Comparison of ENCODE assay signal across 8 mouse cellular contexts in genomic region chr13:68605689-68606126, GRCm38 (mm10). TPM values are rescaled to one million over a fixed set of nuclear protein-coding genes. Genes with fewer than 3 reads are reported as not detected.
DNase-seq lines count a peak whose midpoint lies in the region; ATAC-seq and TF ChIP-seq lines count a peak whose summit lies in the region.

No protein-coding gene starts in this region.

- no peaks in the 10 kb centered on the region for H3K9me3 ChIP-seq in forebrain, embryonic 16.5 days (ENCODE audit: control insufficient read depth, low read length)
- no peaks in the 10 kb centered on the region for H3K9me3 ChIP-seq in hindbrain, postnatal 0 days (ENCODE audit: low read length)
- no peaks in the 10 kb centered on the region for H3K9me3 ChIP-seq in liver, embryonic 13.5 days (replicated peaks)
- no peaks in the 10 kb centered on the region for H3K9me3 ChIP-seq in neural tube, embryonic 11.5 days (ENCODE audit: control insufficient read depth, low read length)

- DNase-seq in NIH3T3 (ENCODE audit: low read depth), result peak; percentile 34
- peak; percentile 85 for DNase-seq in brain, embryonic 14.5 days (ENCODE audit: low read depth)
- DNase-seq in hindbrain, postnatal 0 days (ENCODE audit: low spot score), result peak; percentile 64
- no peak for DNase-seq in liver, embryonic 13.5 days
- DNase-seq in neural tube, embryonic 11.5 days (ENCODE audit: low spot score), result peak; percentile 32
- DNase-seq in layer of hippocampus, postnatal 14 days (ENCODE audit: low spot score in 2 of 2), result no peak
- no peak for DNase-seq in thymus, postnatal 36 days

- peaks cover 6% of the 10 kb centered on the region; the same call in 1 of the 2 replicates for H3K4me1 ChIP-seq in forebrain, embryonic 16.5 days (replicated peaks; ENCODE audit: control insufficient read depth, insufficient read depth, low read length)
- no peaks in the 10 kb centered on the region; the same call in none of the 2 replicates for H3K4me1 ChIP-seq in hindbrain, postnatal 0 days (ENCODE audit: insufficient read depth, low read length)
- no peaks in the 10 kb centered on the region for H3K4me1 ChIP-seq in liver, embryonic 13.5 days (replicated peaks)
- H3K4me1 ChIP-seq in neural tube, embryonic 11.5 days (ENCODE audit: control insufficient read depth, insufficient read depth, low read length), result no peaks in the 10 kb centered on the region

- WGBS in forebrain, embryonic 16.5 days, result under 1% methylated on average over 11 of the region's 11 CpGs
- WGBS in hindbrain, postnatal 0 days, result 2% methylated on average over 11 of the region's 11 CpGs
- 6% methylated on average over 11 of the region's 11 CpGs for WGBS in liver, embryonic 13.5 days (ENCODE audit: insufficient replicate concordance)
- WGBS in neural tube, embryonic 11.5 days, result 3% methylated on average over 10 of the region's 11 CpGs

- no peak for TF ChIP-seq POLR2A in brain, embryonic 14.5 days (IDR thresholded peaks at IDR 0.05; ENCODE audit: borderline replicate concordance, extremely low read depth, insufficient read depth, insufficient read length, poor library complexity, severe bottlenecking)

- H3K4me2 ChIP-seq in forebrain, embryonic 16.5 days (ENCODE audit: low read length), result peak overlapping the region; percentile 45
- peak overlapping the region; percentile 49 for H3K4me2 ChIP-seq in hindbrain, postnatal 0 days (ENCODE audit: low read depth, low read length)
- peak overlapping the region; percentile 35 for H3K4me2 ChIP-seq in liver, embryonic 13.5 days
- H3K4me2 ChIP-seq in neural tube, embryonic 11.5 days (ENCODE audit: low read depth), result peak overlapping the region; percentile 29

- no peak overlapping the region for H3K9ac ChIP-seq in forebrain, embryonic 16.5 days (replicated peaks; ENCODE audit: low read depth, low read length)
- no peak overlapping the region for H3K9ac ChIP-seq in hindbrain, postnatal 0 days (replicated peaks; ENCODE audit: low read length)
- H3K9ac ChIP-seq in liver, embryonic 13.5 days, result no peak overlapping the region
- no peak overlapping the region for H3K9ac ChIP-seq in neural tube, embryonic 11.5 days (ENCODE audit: low read length)

- no peaks in the 10 kb centered on the region for H3K27me3 ChIP-seq in forebrain, embryonic 16.5 days (replicated peaks; ENCODE audit: control insufficient read depth, insufficient read depth, low read length)
- H3K27me3 ChIP-seq in hindbrain, postnatal 0 days (ENCODE audit: insufficient read depth, low read length), result no peaks in the 10 kb centered on the region
- H3K27me3 ChIP-seq in liver, embryonic 13.5 days, result no peaks in the 10 kb centered on the region
- H3K27me3 ChIP-seq in neural tube, embryonic 11.5 days (ENCODE audit: control insufficient read depth, insufficient read depth, low read length), result no peaks in the 10 kb centered on the region

- no peaks in the 10 kb centered on the region for H3K36me3 ChIP-seq in forebrain, embryonic 16.5 days (ENCODE audit: control insufficient read depth, insufficient read depth)
- H3K36me3 ChIP-seq in hindbrain, postnatal 0 days (ENCODE audit: insufficient read depth, low read length), result no peaks in the 10 kb centered on the region
- H3K36me3 ChIP-seq in liver, embryonic 13.5 days, result no peaks in the 10 kb centered on the region
- H3K36me3 ChIP-seq in neural tube, embryonic 11.5 days (ENCODE audit: control insufficient read depth, insufficient read depth, low read length), result no peaks in the 10 kb centered on the region

- TF ChIP-seq CTCF in brain, embryonic 14.5 days (IDR thresholded peaks at IDR 0.05; ENCODE audit: borderline replicate concordance, extremely low read depth, insufficient read depth, insufficient read length), result no peak
- TF ChIP-seq CTCF in hindbrain, postnatal 0 days (IDR thresholded peaks at IDR 0.05; ENCODE audit: low read depth), result 0 out of 2 replicates have a peak, but pooled peaks have one; percentile 12

- peak; percentile 78 for ATAC-seq in forebrain, embryonic 16.5 days
- ATAC-seq in hindbrain, postnatal 0 days, result peak; percentile 83
- peak; percentile 70 for ATAC-seq in liver, embryonic 13.5 days (ENCODE audit: low read depth)
- peak; percentile 69 for ATAC-seq in neural tube, embryonic 11.5 days (ENCODE audit: insufficient read depth, low FRiP score, low TSS enrichment)

- peak overlapping the region; percentile 31 for H3K4me3 ChIP-seq in forebrain, embryonic 16.5 days (replicated peaks; ENCODE audit: low read length)
- peak overlapping the region; percentile 23 for H3K4me3 ChIP-seq in hindbrain, postnatal 0 days (ENCODE audit: low read length)
- H3K4me3 ChIP-seq in liver, embryonic 13.5 days (replicated peaks), result no peak overlapping the region
- H3K4me3 ChIP-seq in neural tube, embryonic 11.5 days (ENCODE audit: low read depth, low read length), result peak overlapping the region; percentile 15; the same call in 1 of the 2 replicates

- H3K27ac ChIP-seq in forebrain, embryonic 16.5 days (ENCODE audit: low read length), result no peak overlapping the region
- H3K27ac ChIP-seq in hindbrain, postnatal 0 days, result no peak overlapping the region
- H3K27ac ChIP-seq in liver, embryonic 13.5 days, result no peak overlapping the region
- no peak overlapping the region for H3K27ac ChIP-seq in neural tube, embryonic 11.5 days (ENCODE audit: low read depth, low read length)

RNA-seq across cellular contexts. Expression of gene 1700001L19Rik, which starts 8.5 kb away (rescaled TPM):
- polyA plus RNA-seq in brain, embryonic 14.5 days (2012; rRNA removed), result 1.6 and 2.8 TPM in 2 replicates
- 3.9 and 5.6 TPM in 2 replicates for polyA plus RNA-seq in forebrain, embryonic 16.5 days (2015; fragmentation: Nextera tagmentation; extraction: Ambion mirVana)
- 3.3 and 8.3 TPM in 2 replicates for total RNA-seq in hindbrain, postnatal 0 days (2014; rRNA removed)
- polyA plus RNA-seq in hindbrain, postnatal 0 days (2015; fragmentation: Nextera tagmentation; extraction: Ambion mirVana), result 13.5 and 14.0 TPM in 2 replicates
- polyA plus RNA-seq in liver, embryonic 13.5 days (2015; fragmentation: Nextera tagmentation; extraction: Ambion mirVana), result not detected in 2 replicates
- 1.3 TPM in 2 replicates for polyA plus RNA-seq in neural tube, embryonic 11.5 days (2014; fragmentation: Nextera tagmentation; extraction: Ambion mirVana)
- total RNA-seq in layer of hippocampus, postnatal 14 days (2021), result 10 to 100 TPM; 11.3 to 16.7 TPM

RNA-seq across cellular contexts. Expression of gene Fastkd3, which starts 23.7 kb away (rescaled TPM):
- polyA plus RNA-seq in brain, embryonic 14.5 days (2012; rRNA removed), result 24.1 and 28.2 TPM in 2 replicates
- 29.7 and 29.8 TPM in 2 replicates for polyA plus RNA-seq in forebrain, embryonic 16.5 days (2015; fragmentation: Nextera tagmentation; extraction: Ambion mirVana)
- total RNA-seq in hindbrain, postnatal 0 days (2014; rRNA removed), result 11.3 and 13.9 TPM in 2 replicates
- 19.2 and 20.7 TPM in 2 replicates for polyA plus RNA-seq in hindbrain, postnatal 0 days (2015; fragmentation: Nextera tagmentation; extraction: Ambion mirVana)
- 16.4 and 16.7 TPM in 2 replicates for polyA plus RNA-seq in liver, embryonic 13.5 days (2015; fragmentation: Nextera tagmentation; extraction: Ambion mirVana)
- 36.7 and 37.3 TPM in 2 replicates for polyA plus RNA-seq in neural tube, embryonic 11.5 days (2014; fragmentation: Nextera tagmentation; extraction: Ambion mirVana)
- 10 to 100 TPM; 14.8 to 15.8 TPM for total RNA-seq in layer of hippocampus, postnatal 14 days (2021)

RNA-seq across cellular contexts. Expression of gene Mtrr, which starts 23.8 kb away (rescaled TPM):
- polyA plus RNA-seq in brain, embryonic 14.5 days (2012; rRNA removed), result 12.4 and 16.0 TPM in 2 replicates
- 13.7 and 17.3 TPM in 2 replicates for polyA plus RNA-seq in forebrain, embryonic 16.5 days (2015; fragmentation: Nextera tagmentation; extraction: Ambion mirVana)
- 10.1 and 18.0 TPM in 2 replicates for total RNA-seq in hindbrain, postnatal 0 days (2014; rRNA removed)
- 8.2 and 10.3 TPM in 2 replicates for polyA plus RNA-seq in hindbrain, postnatal 0 days (2015; fragmentation: Nextera tagmentation; extraction: Ambion mirVana)
- 14.3 and 16.3 TPM in 2 replicates for polyA plus RNA-seq in liver, embryonic 13.5 days (2015; fragmentation: Nextera tagmentation; extraction: Ambion mirVana)
- 16.9 and 21.3 TPM in 2 replicates for polyA plus RNA-seq in neural tube, embryonic 11.5 days (2014; fragmentation: Nextera tagmentation; extraction: Ambion mirVana)
- 10 to 100 TPM; 16.7 to 23.4 TPM for total RNA-seq in layer of hippocampus, postnatal 14 days (2021)

Comparison
In these comparisons a context has a peak if more than half of its experiments do, and no peak if none do; other contexts are left out.
1. DNase-seq: peak in NIH3T3 (single experiment), brain, embryonic 14.5 days (single experiment), hindbrain, postnatal 0 days (single experiment) and neural tube, embryonic 11.5 days (single experiment); none in liver, embryonic 13.5 days (single experiment), layer of hippocampus, postnatal 14 days (0 of 2) and thymus, postnatal 36 days (0 of 2).
2. Peak in every context shown above with its lines, with median percentiles within 50 percentile points of each other: ATAC-seq and H3K4me2 ChIP-seq.